Mouse (Mus musculus) heart, embryonic 16.5 days (tissue): ENCODE data around the gene Ntm. TPM values are rescaled to one million over a fixed set of nuclear protein-coding genes. Genes with fewer than 3 reads are reported as not detected.

Experiments
- ATAC-seq: fragments of 200-750 bp; cut with Nextera tagmentation; replicated peaks from 2 replicates; pipeline ENCODE4 v1.8.0; 2017; ENCODE audit warnings: moderate number of reproducible peaks; ENCODE audit not compliant: insufficient read depth, low FRiP score; ENCODE audit errors: extremely low read depth
- H3K27ac ChIP-seq: fragments of 300-500 bp; sonication (generic); 2 replicates; pipeline ENCODE4 v1.5.1; 2014; ENCODE audit warnings: mild to moderate bottlenecking, low read length, control low read depth, moderate library complexity
- H3K27me3 ChIP-seq: fragments of 300-500 bp; sonication (generic); 2 replicates; pipeline ENCODE4 v1.6.1; 2014; ENCODE audit warnings: low read length, mixed read lengths; ENCODE audit not compliant: control insufficient read depth, insufficient read depth
- H3K36me3 ChIP-seq: fragments of 300-500 bp; sonication (generic); 2 replicates; pipeline ENCODE4 v1.6.1; 2014; ENCODE audit not compliant: control insufficient read depth, insufficient read depth
- H3K4me1 ChIP-seq: fragments of 300-500 bp; sonication (generic); 2 replicates; pipeline ENCODE4 v1.6.1; 2014; ENCODE audit warnings: low read length, mixed read lengths; ENCODE audit not compliant: control insufficient read depth, insufficient read depth
- H3K4me2 ChIP-seq: fragments of 300-500 bp; sonication (generic); 2 replicates; pipeline ENCODE4 v1.6.1; 2014; ENCODE audit warnings: low read depth, mild to moderate bottlenecking, control low read depth, low read length
- H3K4me3 ChIP-seq: fragments of 300-500 bp; sonication (generic); 2 replicates; pipeline ENCODE4 v1.5.1; 2014; ENCODE audit warnings: mild to moderate bottlenecking, control low read depth, low read length
- H3K9ac ChIP-seq: fragments of 300-500 bp; sonication (generic); 2 replicates; pipeline ENCODE4 v1.6.1; 2014; ENCODE audit warnings: low read length, control low read depth
- H3K9me3 ChIP-seq: fragments of 300-500 bp; sonication (generic); replicated peaks from 2 replicates; pipeline ENCODE4 v1.6.1; 2016; ENCODE audit warnings: low read length; ENCODE audit not compliant: control insufficient read depth
- WGBS: fragments of 180-500 bp; shearing (Covaris S2); extraction: QIAGEN DNeasy Blood & Tissue Kit; methylation state at CpG from one replicate; pipeline ENCODE4 v1.1.7; 2014; 5-methylcytosine and 5-hydroxymethylcytosine counted together
- polyA plus RNA-seq: library from polyadenylated mRNA; unstranded; fragments of >200 nt; fragmentation: Nextera tagmentation; extraction: Ambion mirVana; gene quantifications from 2 replicates; pipeline ENCODE4 v1.2.1, GENCODE M21; 2015

Gene Ntm
- polyA plus RNA-seq, 1 experiment from 2014 or later, result 23.6 TPM

DNA sequence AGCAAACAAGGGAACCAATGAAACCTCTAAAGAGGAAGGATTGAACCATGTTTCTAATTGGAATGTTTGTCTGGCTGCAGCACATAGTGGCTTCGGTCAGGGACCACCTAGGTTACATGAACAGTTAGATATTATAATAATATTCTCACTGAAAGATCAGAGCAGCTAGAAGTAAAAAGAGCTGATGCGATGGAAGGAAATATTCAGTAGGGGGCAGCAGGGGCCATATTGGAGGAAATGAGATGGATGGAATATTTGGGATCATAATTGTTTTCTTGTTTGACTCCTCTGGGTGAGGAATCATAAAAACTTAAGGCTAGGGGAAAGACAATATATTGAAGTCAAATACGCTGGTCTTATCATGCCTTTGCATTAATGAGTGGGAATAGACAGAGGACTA is 726.2 kb downstream of the Ntm start:
- no peak overlapping the region for H3K9ac ChIP-seq
- no peak for ATAC-seq
- no peaks in the 10 kb centered on the region for H3K9me3 ChIP-seq
- no peak overlapping the region for H3K27ac ChIP-seq
- no peaks in the 10 kb centered on the region for H3K36me3 ChIP-seq
- 83% methylated on average over 3 of the region's 3 CpGs for WGBS
- peaks cover 10% of the 10 kb centered on the region; the same call in 1 of the 2 replicates for H3K4me1 ChIP-seq
- H3K4me3 ChIP-seq, result no peak overlapping the region
- H3K27me3 ChIP-seq, result no peaks in the 10 kb centered on the region
- no peak overlapping the region for H3K4me2 ChIP-seq

DNA sequence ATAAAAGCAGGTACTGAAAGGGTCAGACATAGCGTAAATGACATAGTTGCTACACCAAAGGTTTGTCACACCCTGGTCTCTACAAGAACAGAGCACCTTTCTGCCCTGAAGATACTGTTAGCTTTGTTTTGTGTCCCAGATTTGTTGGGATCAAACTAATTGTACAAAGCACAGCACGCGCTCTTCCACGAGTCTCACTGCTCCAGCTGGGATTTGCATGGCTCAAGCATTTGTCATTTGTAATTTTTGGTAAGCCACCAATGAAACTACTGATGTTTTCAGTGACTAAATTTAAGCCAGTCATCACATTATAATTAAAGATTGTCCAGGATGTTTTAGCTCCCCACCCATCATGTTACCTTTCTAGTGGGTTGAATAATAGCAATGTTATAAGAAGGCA is 735.2 kb downstream of the Ntm start:
- Histone ChIP-seq H3K9me3 (no peaks in the 10 kb centered on the region), H3K27ac (no peak overlapping the region), H3K9ac (no peak overlapping the region), H3K4me2 (no peak overlapping the region), H3K4me1 (peaks cover under 1% of the 10 kb centered on the region; the same call in 1 of the 2 replicates), H3K4me3 (no peak overlapping the region), H3K36me3 (no peaks in the 10 kb centered on the region), H3K27me3 (no peaks in the 10 kb centered on the region)
- ATAC-seq, result no peak
- WGBS, result 85% methylated on average over 4 of the region's 4 CpGs

DNA sequence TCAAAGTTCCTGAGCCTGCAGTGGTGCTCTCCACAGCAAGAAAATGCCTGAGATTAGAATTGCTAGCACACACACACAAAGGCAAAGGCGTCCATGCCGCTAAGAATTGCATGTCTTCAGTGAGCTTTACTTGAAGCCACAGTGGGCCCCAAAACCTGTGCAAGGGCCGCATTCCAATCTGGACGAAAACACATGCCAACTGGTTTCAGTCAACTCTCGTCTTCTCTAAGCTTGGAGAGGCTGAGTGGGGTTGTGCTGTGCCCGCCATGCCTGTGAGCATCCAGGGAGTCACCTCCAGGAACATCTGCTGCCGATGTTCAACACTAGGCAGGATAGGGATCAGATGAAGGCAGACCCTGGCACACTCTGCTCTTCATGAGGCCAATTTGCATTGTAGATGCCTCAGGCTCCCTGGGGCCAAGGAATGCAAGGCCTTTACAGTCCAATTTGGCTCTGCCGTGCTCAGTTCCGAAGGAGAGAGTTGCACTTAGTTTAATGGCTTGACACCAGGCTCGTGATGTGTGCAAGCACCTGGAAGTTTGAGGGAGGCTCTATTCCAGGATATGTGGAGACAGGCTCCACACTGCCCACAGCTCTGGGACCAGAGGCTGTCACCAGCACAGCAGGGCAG is 739.9 kb downstream of the Ntm start:
- Histone ChIP-seq H3K4me3 (no peak overlapping the region), H3K27ac (no peak overlapping the region), H3K9me3 (no peaks in the 10 kb centered on the region), H3K36me3 (no peaks in the 10 kb centered on the region), H3K27me3 (no peaks in the 10 kb centered on the region), H3K4me1 (no peaks in the 10 kb centered on the region), H3K9ac (no peak overlapping the region), H3K4me2 (no peak overlapping the region)
- no peak for ATAC-seq
- 69% methylated on average over 10 of the region's 10 CpGs for WGBS

DNA sequence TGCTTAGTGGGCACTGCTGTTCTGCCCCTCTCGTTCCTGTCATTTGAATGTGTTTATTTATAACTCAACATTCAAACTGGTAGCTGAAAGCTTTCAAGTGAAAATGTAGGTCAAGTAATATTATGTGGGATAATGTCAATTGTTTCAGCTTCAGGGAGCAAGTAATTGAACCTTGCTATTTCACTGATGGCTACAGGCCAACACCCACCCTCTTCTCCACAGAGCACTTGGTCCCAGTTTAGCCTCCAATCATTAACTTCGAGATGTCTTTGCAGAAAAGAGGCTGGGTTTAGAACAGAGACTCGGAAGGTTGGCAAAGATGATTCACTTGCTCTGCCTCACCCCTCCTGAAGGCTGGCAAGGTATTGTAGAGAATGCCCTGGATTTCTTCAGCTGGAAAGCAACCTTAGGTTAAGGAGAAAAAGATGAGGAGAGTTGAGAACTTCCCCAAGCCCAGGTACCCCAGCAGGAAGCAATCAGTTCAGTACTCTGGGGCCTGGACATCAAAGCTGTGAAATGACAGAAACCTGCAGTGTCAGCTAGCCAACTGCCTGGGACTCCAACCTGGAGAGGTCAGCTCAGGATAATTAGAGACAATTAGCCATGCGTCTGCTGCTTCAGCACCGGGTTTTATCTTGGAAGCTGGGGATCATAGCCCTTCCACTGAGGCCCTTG is 741.9 kb downstream of the Ntm start:
- Histone ChIP-seq H3K27ac (no peak overlapping the region), H3K36me3 (no peaks in the 10 kb centered on the region), H3K4me1 (no peaks in the 10 kb centered on the region; the same call in 1 of the 2 replicates), H3K9ac (no peak overlapping the region), H3K27me3 (no peaks in the 10 kb centered on the region), H3K4me2 (no peak overlapping the region), H3K9me3 (no peaks in the 10 kb centered on the region), H3K4me3 (no peak overlapping the region)
- WGBS, result 33% methylated on average over 5 of the region's 5 CpGs
- no peak for ATAC-seq

DNA sequence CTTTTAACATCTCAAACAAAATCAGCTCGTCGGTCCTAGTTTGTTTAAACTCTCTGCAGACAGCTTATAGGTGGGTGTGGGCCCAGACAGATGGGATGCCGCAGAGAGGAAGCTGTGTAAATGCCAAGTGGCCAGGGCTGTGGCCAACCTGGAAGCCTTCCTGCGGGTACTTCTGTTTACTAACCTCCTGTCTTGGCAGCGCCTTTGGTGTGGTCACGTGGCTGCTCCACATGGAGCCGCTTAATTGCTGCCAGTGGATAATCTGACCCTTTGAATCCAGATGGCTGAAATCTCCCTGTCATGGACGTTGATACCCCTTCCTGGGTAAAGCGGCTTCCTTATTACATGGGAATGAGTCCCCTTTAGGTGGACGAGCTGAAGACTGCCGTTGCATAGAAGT is 742.4 kb downstream of the Ntm start:
- Histone ChIP-seq H3K4me2 (no peak overlapping the region), H3K36me3 (no peaks in the 10 kb centered on the region), H3K9me3 (no peaks in the 10 kb centered on the region), H3K27me3 (no peaks in the 10 kb centered on the region), H3K4me3 (no peak overlapping the region), H3K9ac (no peak overlapping the region), H3K4me1 (no peaks in the 10 kb centered on the region; the same call in 1 of the 2 replicates), H3K27ac (no peak overlapping the region)
- 45% methylated on average over 11 of the region's 11 CpGs for WGBS
- no peak for ATAC-seq

DNA sequence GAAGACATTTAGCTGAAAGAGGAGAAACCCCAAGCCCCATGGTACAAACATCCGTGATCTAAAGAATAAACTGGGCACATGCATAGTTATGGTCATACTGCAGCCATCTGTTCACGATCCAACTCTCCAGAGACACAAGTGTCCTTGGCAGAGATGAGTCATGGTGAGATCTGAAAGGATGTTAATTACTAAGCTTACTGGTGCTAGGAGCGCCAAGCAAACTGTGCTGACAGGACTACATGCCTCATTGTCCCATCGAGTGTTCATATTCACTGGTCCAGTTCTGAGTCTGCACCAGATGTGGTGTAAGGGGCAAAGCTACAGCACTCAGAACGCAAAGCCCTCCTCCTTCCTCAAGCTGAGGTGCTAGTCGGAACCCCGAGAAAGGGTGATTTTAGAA is 745.0 kb downstream of the Ntm start:
- H3K36me3 ChIP-seq, result no peaks in the 10 kb centered on the region
- no peak overlapping the region for H3K9ac ChIP-seq
- no peaks in the 10 kb centered on the region for H3K27me3 ChIP-seq
- no peak overlapping the region for H3K4me3 ChIP-seq
- ATAC-seq, result no peak
- no peak overlapping the region for H3K4me2 ChIP-seq
- H3K4me1 ChIP-seq, result no peaks in the 10 kb centered on the region; the same call in 1 of the 2 replicates
- WGBS, result 83% methylated on average over 7 of the region's 7 CpGs
- H3K9me3 ChIP-seq, result no peaks in the 10 kb centered on the region
- H3K27ac ChIP-seq, result no peak overlapping the region

DNA sequence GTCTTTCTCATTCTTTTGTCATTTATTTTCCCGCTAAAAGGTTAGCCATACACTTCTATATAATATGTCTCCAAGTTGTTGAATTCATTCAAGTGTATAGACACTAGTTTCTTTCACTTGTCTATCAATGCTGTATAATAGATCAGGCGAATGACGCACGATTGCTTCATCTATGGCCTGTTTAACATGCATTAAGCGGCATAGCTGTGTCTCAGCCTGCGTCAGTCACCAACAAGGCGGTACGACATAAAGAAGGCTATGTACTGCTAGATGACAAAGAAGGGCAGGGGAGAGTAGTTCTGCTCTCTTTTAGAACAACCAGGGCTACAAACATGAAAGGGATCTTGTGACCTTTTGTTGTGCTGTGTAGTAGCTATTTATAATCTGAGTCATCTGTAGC is 746.4 kb downstream of the Ntm start:
- no peak for ATAC-seq
- Histone ChIP-seq H3K36me3 (no peaks in the 10 kb centered on the region), H3K9me3 (no peaks in the 10 kb centered on the region), H3K27ac (no peak overlapping the region), H3K4me1 (no peaks in the 10 kb centered on the region; the same call in 1 of the 2 replicates), H3K9ac (no peak overlapping the region), H3K4me2 (no peak overlapping the region), H3K27me3 (no peaks in the 10 kb centered on the region), H3K4me3 (no peak overlapping the region)
- WGBS, result 79% methylated on average over 8 of the region's 8 CpGs

DNA sequence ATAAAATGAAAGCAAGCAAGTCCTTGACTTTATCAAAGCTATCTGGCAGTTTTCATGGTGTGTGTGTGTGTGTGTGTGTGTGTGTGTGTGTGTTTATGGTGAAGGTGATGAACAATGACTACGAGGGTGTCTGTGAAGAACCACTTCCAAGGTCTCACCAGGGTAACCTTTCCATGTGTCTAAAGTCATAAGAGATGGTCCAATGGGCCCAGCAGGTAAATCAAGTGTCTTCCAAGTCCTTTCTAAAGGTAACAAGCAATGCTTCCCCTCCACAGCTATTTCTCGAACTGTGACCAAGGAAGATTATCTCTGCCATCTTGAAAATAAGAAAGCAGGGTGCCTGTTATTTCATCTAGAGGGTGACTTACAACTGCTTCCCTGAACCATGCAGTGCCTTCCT is 747.1 kb downstream of the Ntm start:
- no peaks in the 10 kb centered on the region; the same call in 1 of the 2 replicates for H3K4me1 ChIP-seq
- 91% methylated on average over 2 of the region's 2 CpGs for WGBS

DNA sequence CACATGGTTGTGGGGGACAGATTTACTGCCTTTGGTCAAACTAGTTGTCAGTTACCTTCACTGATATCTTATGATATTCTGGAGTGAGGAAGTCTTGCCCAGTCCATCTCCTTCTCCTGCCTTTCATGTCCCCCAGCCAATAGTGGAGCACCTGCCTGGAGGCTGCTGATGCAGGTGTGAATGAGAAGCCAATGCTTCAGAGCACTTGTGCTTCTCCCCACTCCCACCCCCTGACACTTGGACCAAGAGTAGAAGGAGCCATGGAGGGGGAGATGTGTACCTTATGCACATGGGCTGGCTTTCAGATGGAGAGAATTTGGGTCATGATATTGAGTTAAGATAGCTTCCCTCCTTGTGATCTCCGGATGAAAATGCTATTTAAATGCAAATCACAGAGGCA is 747.7 kb downstream of the Ntm start:
- WGBS, result 68% methylated on average over 1 of the region's 1 CpGs
- Histone ChIP-seq H3K4me1 (no peaks in the 10 kb centered on the region; the same call in 1 of the 2 replicates), H3K4me2 (no peak overlapping the region), H3K36me3 (no peaks in the 10 kb centered on the region), H3K27ac (no peak overlapping the region), H3K9ac (no peak overlapping the region), H3K27me3 (no peaks in the 10 kb centered on the region), H3K9me3 (no peaks in the 10 kb centered on the region), H3K4me3 (no peak overlapping the region)
- ATAC-seq, result no peak

More for the DNA sequence above, 747.1 kb downstream of the Ntm start:
- Histone ChIP-seq H3K27me3 (no peaks in the 10 kb centered on the region), H3K9me3 (no peaks in the 10 kb centered on the region), H3K9ac (no peak overlapping the region), H3K4me2 (no peak overlapping the region), H3K27ac (no peak overlapping the region), H3K4me3 (no peak overlapping the region), H3K36me3 (no peaks in the 10 kb centered on the region)
- ATAC-seq, result no peak
